ENCODE assay signal across 7 mouse cellular contexts in the genomic region with DNA sequence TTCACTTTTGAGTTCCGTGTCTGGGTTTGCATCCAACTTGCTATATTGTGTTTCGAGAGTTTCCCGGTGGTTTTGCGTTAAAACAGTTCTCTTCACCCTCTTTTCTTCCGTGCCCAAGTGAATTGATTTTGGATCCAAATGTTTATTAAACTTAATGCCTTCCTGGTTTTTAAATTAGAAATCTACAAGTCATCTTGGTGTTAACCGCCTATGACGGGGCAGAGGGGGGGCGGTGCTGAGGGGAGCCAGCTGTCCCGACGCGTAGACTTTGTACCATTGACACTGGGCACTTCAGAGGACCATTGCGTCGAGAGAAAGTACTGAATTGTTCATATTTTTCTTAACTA.
DNase-seq lines count a peak whose midpoint lies in the region; ATAC-seq and TF ChIP-seq lines count a peak whose summit lies in the region.

No protein-coding gene starts in this region.

- no peak for ATAC-seq in forebrain, embryonic 13.5 days
- ATAC-seq in hindbrain, embryonic 14.5 days (ENCODE audit: low FRiP score), result no peak
- ATAC-seq in midbrain, embryonic 16.5 days, result no peak

- TF ChIP-seq CTCF in liver, adult 2 months (IDR thresholded peaks at IDR 0.05; ENCODE audit: low read depth, low read length), result no peak

- TF ChIP-seq POLR2A in liver, adult 2 months (IDR thresholded peaks at IDR 0.05; ENCODE audit: extremely low read depth, insufficient read depth, low read length), result no peak

- peaks cover 6 to 14% of the 10 kb centered on the region in 2 experiments; a peak in 2 of 4 replicates for H3K4me1 ChIP-seq in ES-E14 (ENCODE audit: control insufficient read depth in 2 of 2, insufficient read depth in 2 of 2, low read length in 2 of 2, poor library complexity in 1 of 2)
- peaks cover 39% of the 10 kb centered on the region for H3K4me1 ChIP-seq in forebrain, embryonic 13.5 days
- H3K4me1 ChIP-seq in hindbrain, embryonic 14.5 days (replicated peaks; ENCODE audit: control insufficient read depth, insufficient read depth, low read length), result peaks cover 29% of the 10 kb centered on the region
- peaks cover 18% of the 10 kb centered on the region for H3K4me1 ChIP-seq in liver, adult 2 months (ENCODE audit: control insufficient read depth, insufficient read depth, low read length)
- peaks cover 21% of the 10 kb centered on the region for H3K4me1 ChIP-seq in midbrain, embryonic 16.5 days (ENCODE audit: control insufficient read depth, insufficient read depth, low read length)

- no peak overlapping the region for H3K27ac ChIP-seq in ES-E14 (ENCODE audit: insufficient read depth, low read depth, low read length, poor library complexity, severe bottlenecking)
- peak overlapping the region; percentile 93; the same call in 1 of the 2 replicates for H3K27ac ChIP-seq in forebrain, embryonic 13.5 days
- H3K27ac ChIP-seq in hindbrain, embryonic 14.5 days, result peak overlapping the region; percentile 93
- H3K27ac ChIP-seq in liver, adult 2 months (replicated peaks; ENCODE audit: insufficient read depth, low read depth, low read length), result peak overlapping the region; percentile 99
- peak overlapping the region; percentile 91 for H3K27ac ChIP-seq in midbrain, embryonic 16.5 days (ENCODE audit: low read length)

- under 1% methylated on average over 13 of the region's 13 CpGs for WGBS in forebrain, embryonic 13.5 days
- WGBS in hindbrain, embryonic 14.5 days, result under 1% methylated on average over 13 of the region's 13 CpGs
- WGBS in liver, adult 2 months, result under 1% methylated on average over 13 of the region's 13 CpGs
- WGBS in midbrain, embryonic 16.5 days, result under 1% methylated on average over 13 of the region's 13 CpGs

- H3K27me3 ChIP-seq in forebrain, embryonic 13.5 days, result no peaks in the 10 kb centered on the region
- no peaks in the 10 kb centered on the region for H3K27me3 ChIP-seq in hindbrain, embryonic 14.5 days (ENCODE audit: control insufficient read depth, insufficient read depth, low read length)
- H3K27me3 ChIP-seq in liver, adult 2 months (ENCODE audit: control insufficient read depth, insufficient read depth, low read length), result no peaks in the 10 kb centered on the region
- H3K27me3 ChIP-seq in midbrain, embryonic 16.5 days (ENCODE audit: control insufficient read depth, insufficient read depth, low read depth, low read length), result no peaks in the 10 kb centered on the region

- H3K9ac ChIP-seq in ES-E14 (ENCODE audit: insufficient read depth, low read depth, low read length, poor library complexity, severe bottlenecking), result peak overlapping the region; percentile 83; the same call in 1 of the 2 replicates
- H3K9ac ChIP-seq in forebrain, embryonic 13.5 days, result peak overlapping the region; percentile 88
- H3K9ac ChIP-seq in hindbrain, embryonic 14.5 days, result peak overlapping the region; percentile 81
- peak overlapping the region; percentile 99 for H3K9ac ChIP-seq in liver, adult 2 months (ENCODE audit: low read depth, low read length)
- peak overlapping the region; percentile 91 for H3K9ac ChIP-seq in midbrain, embryonic 16.5 days (ENCODE audit: low read depth, low read length)

- H3K9me3 ChIP-seq in ES-E14 (ENCODE audit: control insufficient read depth, insufficient read depth, low read depth, low read length), result no peaks in the 10 kb centered on the region
- no peaks in the 10 kb centered on the region for H3K9me3 ChIP-seq in forebrain, embryonic 13.5 days (replicated peaks)
- H3K9me3 ChIP-seq in hindbrain, embryonic 14.5 days (ENCODE audit: control insufficient read depth, low read length), result no peaks in the 10 kb centered on the region
- no peaks in the 10 kb centered on the region for H3K9me3 ChIP-seq in midbrain, embryonic 16.5 days (replicated peaks; ENCODE audit: control insufficient read depth, low read length, poor library complexity, severe bottlenecking)

- H3K36me3 ChIP-seq in ES-E14 (ENCODE audit: control insufficient read depth, insufficient read depth, low read length, poor library complexity, severe bottlenecking), result no peaks in the 10 kb centered on the region
- no peaks in the 10 kb centered on the region for H3K36me3 ChIP-seq in forebrain, embryonic 13.5 days (ENCODE audit: poor library complexity, severe bottlenecking)
- H3K36me3 ChIP-seq in hindbrain, embryonic 14.5 days (replicated peaks; ENCODE audit: control insufficient read depth, insufficient read depth), result no peaks in the 10 kb centered on the region
- no peaks in the 10 kb centered on the region for H3K36me3 ChIP-seq in liver, adult 2 months (ENCODE audit: control insufficient read depth, insufficient read depth, low read length)
- H3K36me3 ChIP-seq in midbrain, embryonic 16.5 days (ENCODE audit: control insufficient read depth, insufficient read depth, low read length), result no peaks in the 10 kb centered on the region

- H3K4me2 ChIP-seq in forebrain, embryonic 13.5 days, result peak overlapping the region; percentile 72
- peak overlapping the region; percentile 92 for H3K4me2 ChIP-seq in hindbrain, embryonic 14.5 days (replicated peaks)
- peak overlapping the region; percentile 94 for H3K4me2 ChIP-seq in midbrain, embryonic 16.5 days (ENCODE audit: low read length)

- H3K4me3 ChIP-seq in ES-E14 (ENCODE audit: insufficient read depth in 1 of 2, low read depth in 1 of 2, low read length in 2 of 2, poor library complexity in 1 of 2, severe bottlenecking in 1 of 2), result peak overlapping the region; percentile 81 to 98
- H3K4me3 ChIP-seq in forebrain, embryonic 13.5 days, result peak overlapping the region; percentile 79
- peak overlapping the region; percentile 81 for H3K4me3 ChIP-seq in hindbrain, embryonic 14.5 days (replicated peaks; ENCODE audit: low read length)
- H3K4me3 ChIP-seq in liver, adult 2 months (ENCODE audit: insufficient read depth, low read depth, low read length), result peak overlapping the region; percentile 96
- peak overlapping the region; percentile 95 for H3K4me3 ChIP-seq in midbrain, embryonic 16.5 days (ENCODE audit: low read depth, low read length)

- DNase-seq in ES-E14 (ENCODE audit: low read depth, low spot score), result no peak
- DNase-seq in adrenal gland, postnatal 25 days, result peak; percentile 59
- DNase-seq in hindbrain, embryonic 14.5 days (ENCODE audit: low spot score), result no peak
- peak; percentile 84 for DNase-seq in liver, adult 2 months (ENCODE audit: extremely low read depth, low read depth, low spot score)
- peak; percentile 84 for DNase-seq in yolk sac, embryonic 10.5 days (ENCODE audit: low spot score)

- H3K79me2 ChIP-seq in liver, adult 2 months (ENCODE audit: control insufficient read depth, insufficient read depth, low read length), result peaks cover 10% of the 10 kb centered on the region; the same call in 1 of the 2 replicates

- in situ Hi-C loops in ES-E14 (cut with MboI; ENCODE audit: low sequenced_read_pairs in 2 of 2, unreplicated experiment in 2 of 2), result loop anchor here in 1 of 2 experiments (25.0 kb wide), 1 partner anchor 170 kb away; no protein-coding TSS in a partner anchor

TF ChIP-seq in ES-E14, 5 proteins besides CTCF, POLR2A, EP300 and RAD21:
- no peak for TF ChIP-seq HCFC1 (IDR thresholded peaks at IDR 0.05; ENCODE audit: borderline replicate concordance, insufficient read depth, low read length)

Comparison
In these comparisons a context has a peak if more than half of its experiments do, and no peak if none do; other contexts are left out.
1. DNase-seq: peak in adrenal gland, postnatal 25 days (single experiment), liver, adult 2 months (single experiment) and yolk sac, embryonic 10.5 days (single experiment); none in ES-E14 (single experiment) and hindbrain, embryonic 14.5 days (single experiment).
2. Peak in every context shown above with its lines, with median percentiles within 50 percentile points of each other: H3K4me3 ChIP-seq, H3K9ac ChIP-seq and H3K4me2 ChIP-seq.